Mouse (Mus musculus) CH12.LX (cell line): ENCODE measurements around the gene 4930519G04Rik. TPM values are rescaled to one million over a fixed set of nuclear protein-coding genes. Genes with fewer than 3 reads are reported as not detected.

Experiments
- DNase-seq: peaks from one replicate; pipeline ENCODE4 v3.0.0-alpha.2; 2013; ENCODE audit errors: extremely low read depth
- H3K27ac ChIP-seq: 2 replicates; pipeline ENCODE4 v1.5.1; 2012; ENCODE audit warnings: low read depth, mild to moderate bottlenecking, control low read depth, moderate library complexity; ENCODE audit not compliant: insufficient read depth
- H3K27me3 ChIP-seq: replicated peaks from 2 replicates; pipeline ENCODE3; 2012; ENCODE audit warnings: inconsistent platforms
- H3K36me3 ChIP-seq, 2 experiments: replicated peaks in 1 of 2; 2 replicates each; pipeline versions ENCODE3 to v1.6.1; 2012; ENCODE audit warnings: inconsistent platforms in 1 of 2, low read length in 1 of 2, mild to moderate bottlenecking in 1 of 2, mixed read lengths in 1 of 2, moderate library complexity in 1 of 2; ENCODE audit not compliant: control insufficient read depth in 1 of 2, insufficient read depth in 1 of 2
- H3K4me1 ChIP-seq, 2 experiments: 2 replicates each; pipeline ENCODE4 v1.6.1; 2012; ENCODE audit warnings: inconsistent platforms in 1 of 2, moderate library complexity in 1 of 2; ENCODE audit not compliant: insufficient read depth in 2 of 2, control insufficient read depth in 1 of 2
- H3K4me2 ChIP-seq: 2 replicates; pipeline ENCODE4 v1.6.1; 2012; ENCODE audit warnings: low read depth, mild to moderate bottlenecking, control low read depth; ENCODE audit not compliant: poor library complexity, insufficient read depth, severe bottlenecking
- H3K4me3 ChIP-seq, 3 experiments: fragments of 150-350 bp in 1 of 3; sonication (generic) in 1 of 3; replicated peaks in 1 of 3; 2 replicates each; pipeline versions ENCODE3 to v1.5.1; 2011 to 2012; ENCODE audit warnings: low read depth in 2 of 3, low read length in 2 of 3, mild to moderate bottlenecking in 2 of 3, moderate library complexity in 2 of 3, control low read depth in 1 of 3, improper control_type of control experiment in 1 of 3, inconsistent platforms in 1 of 3, mixed read lengths in 1 of 3; ENCODE audit not compliant: poor library complexity in 1 of 3
- H3K79me2 ChIP-seq: replicated peaks from 2 replicates; pipeline ENCODE4 v1.6.1; 2012; ENCODE audit warnings: mild to moderate bottlenecking, moderate library complexity; ENCODE audit not compliant: control insufficient read depth, poor library complexity, insufficient read depth, severe bottlenecking; ENCODE audit errors: extremely low read depth
- H3K9ac ChIP-seq: 2 replicates; pipeline ENCODE4 v1.6.1; 2012; ENCODE audit warnings: low read depth, mild to moderate bottlenecking, control low read depth, moderate library complexity; ENCODE audit not compliant: insufficient read depth
- H3K9me3 ChIP-seq: replicated peaks from 2 replicates; pipeline ENCODE3; 2012; ENCODE audit warnings: low read length, inconsistent platforms, mixed read lengths
- BHLHE40 ChIP-seq: IDR thresholded peaks from 2 replicates; pipeline ENCODE4 v1.6.1; 2011; ENCODE audit warnings: mild to moderate bottlenecking, low read depth, low read length, improper control_type of control experiment
- CHD1 ChIP-seq: IDR thresholded peaks from 2 replicates; pipeline ENCODE4 v1.6.1; 2012; ENCODE audit warnings: low read depth, low read length, improper control_type of control experiment, inconsistent platforms
- CHD2 ChIP-seq: IDR thresholded peaks from 2 replicates; pipeline ENCODE4 v1.6.1; 2011; ENCODE audit warnings: low read length, improper control_type of control experiment
- CTCF ChIP-seq, 2 experiments: IDR thresholded peaks in 1 of 2; conservative IDR thresholded peaks in 1 of 2; 2 replicates each; pipeline ENCODE4 v1.5.1; 2011 to 2012; ENCODE audit warnings: low read depth in 2 of 2, low read length in 2 of 2, improper control_type of control experiment in 1 of 2, inconsistent platforms in 1 of 2, mild to moderate bottlenecking in 1 of 2, moderate library complexity in 1 of 2
- ELF1 ChIP-seq: IDR thresholded peaks from 2 replicates; pipeline ENCODE4 v1.6.1; 2014; ENCODE audit warnings: low read depth, mild to moderate bottlenecking, inconsistent platforms, low read length, improper control_type of control experiment
- EP300 ChIP-seq: IDR thresholded peaks from 2 replicates; pipeline ENCODE4 v1.6.1; 2011; ENCODE audit warnings: low read length, improper control_type of control experiment
- ETS1 ChIP-seq: conservative IDR thresholded peaks from 2 replicates; pipeline ENCODE4 v1.6.1; 2012; ENCODE audit warnings: low read depth, mild to moderate bottlenecking, inconsistent platforms, low read length, improper control_type of control experiment, moderate library complexity
- GABPA ChIP-seq: IDR thresholded peaks from 2 replicates; pipeline ENCODE4 v1.6.1; 2012; ENCODE audit warnings: low read depth, low read length, improper control_type of control experiment, inconsistent platforms; ENCODE audit not compliant: insufficient replicate concordance
- MAX ChIP-seq: IDR thresholded peaks from 2 replicates; pipeline ENCODE4 v1.6.1; 2011; ENCODE audit warnings: low read length, improper control_type of control experiment
- MEF2A ChIP-seq: IDR thresholded peaks from 2 replicates; pipeline ENCODE4 v1.6.1; 2014; ENCODE audit warnings: low read depth, mild to moderate bottlenecking, inconsistent platforms, low read length, improper control_type of control experiment, borderline replicate concordance
- MXI1 ChIP-seq: IDR thresholded peaks from 2 replicates; pipeline ENCODE4 v1.6.1; 2011; ENCODE audit warnings: mild to moderate bottlenecking, low read depth, low read length, improper control_type of control experiment
- NELFE ChIP-seq: IDR thresholded peaks from 2 replicates; pipeline ENCODE4 v1.6.1; 2011; ENCODE audit warnings: low read depth, low read length, improper control_type of control experiment
- PAX5 ChIP-seq: IDR thresholded peaks from 2 replicates; pipeline ENCODE4 v1.6.1; 2012; ENCODE audit warnings: low read length, inconsistent platforms, mixed read lengths
- POLR2A ChIP-seq: IDR thresholded peaks from 2 replicates; pipeline ENCODE4 v1.6.1; 2011; ENCODE audit warnings: low read depth, mild to moderate bottlenecking, improper control_type of control experiment, low read length
- POLR2AphosphoS2 ChIP-seq: IDR thresholded peaks from 2 replicates; pipeline ENCODE4 v1.6.1; 2011; ENCODE audit warnings: low read depth, low read length, improper control_type of control experiment
- RAD21 ChIP-seq: IDR thresholded peaks from 2 replicates; pipeline ENCODE4 v1.6.1; 2011; ENCODE audit warnings: low read depth, mild to moderate bottlenecking, low read length, improper control_type of control experiment, moderate library complexity
- SMC3 ChIP-seq: IDR thresholded peaks from 2 replicates; pipeline ENCODE4 v1.6.1; 2011; ENCODE audit warnings: low read depth, low read length, improper control_type of control experiment
- TBP ChIP-seq: conservative IDR thresholded peaks from 2 replicates; pipeline ENCODE4 v1.6.1; 2011; ENCODE audit warnings: low read depth, low read length, improper control_type of control experiment
- UBTF ChIP-seq: IDR thresholded peaks from 2 replicates; pipeline ENCODE4 v1.6.1; 2012; ENCODE audit warnings: low read depth, mild to moderate bottlenecking, inconsistent platforms, low read length, improper control_type of control experiment, moderate library complexity
- USF2 ChIP-seq: conservative IDR thresholded peaks from 2 replicates; pipeline ENCODE4 v1.6.1; 2011; ENCODE audit warnings: low read depth, low read length, improper control_type of control experiment
- ZKSCAN1 ChIP-seq: IDR thresholded peaks from 2 replicates; pipeline ENCODE4 v1.6.1; 2012; ENCODE audit warnings: low read depth, inconsistent platforms, low read length, improper control_type of control experiment, borderline replicate concordance
- ZNF384 ChIP-seq: IDR thresholded peaks from 2 replicates; pipeline ENCODE4 v1.6.1; 2012; ENCODE audit warnings: low read depth, low read length, improper control_type of control experiment, inconsistent platforms
- dilution Hi-C: fragments of 300-500 bp; cut with MboI; formaldehyde crosslinking; loops from 2 replicates; pipeline ENCODE4 v1.14.3; 2020; ENCODE audit warnings: low sequenced_read_pairs; ENCODE audit not compliant: extremely low pct_unique_long_range_greater_than_20kb, extremely low pct_ligation_motif_present
- in situ Hi-C: fragments of 300-500 bp; cut with MboI; formaldehyde crosslinking; loops from 3 replicates; pipeline ENCODE4 v1.14.3; 2019; ENCODE audit warnings: low sequenced_read_pairs, low pct_ligation_motif_present, low pct_unique_long_range_greater_than_20kb, mixed read lengths
- polyA plus RNA-seq: library from polyadenylated mRNA; unstranded; fragments of >175 nt; gene quantifications from 2 replicates; pipeline ENCODE4 v1.2.1, GENCODE M21; 2012; ENCODE audit warnings: low read depth; ENCODE audit not compliant: insufficient read length
- total RNA-seq, 2 experiments: library from RNA; depleted of rRNA; stranded (reverse); fragments of 300-350 nt in 1 of 2; fragments of >200 nt in 1 of 2; gene quantifications; 2 replicates each; pipeline ENCODE4 v1.2.3; 2012 to 2014

4930519G04Rik gene
- total and polyA plus RNA-seq, 3 experiments, result not detected

DNA sequence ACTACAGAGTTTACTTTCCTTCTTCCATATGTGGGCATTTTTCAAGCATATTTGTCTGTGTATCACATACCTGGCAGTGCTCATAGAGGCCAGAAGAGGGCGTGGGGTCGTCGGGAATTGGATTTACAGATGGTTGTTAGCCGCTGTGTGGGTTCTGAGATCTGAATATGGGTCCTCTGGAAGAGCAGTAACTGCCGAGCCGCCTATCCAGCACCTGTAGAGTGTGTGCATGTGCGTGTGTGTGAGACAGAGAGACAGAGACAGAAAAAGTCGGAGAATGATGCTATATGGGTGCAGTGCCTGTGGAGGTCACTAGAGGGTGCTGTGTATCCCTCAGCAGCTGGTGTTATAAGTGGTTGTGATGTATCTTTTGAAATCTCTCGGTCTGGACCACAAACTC is 29.3 kb upstream of the 4930519G04Rik start:
- no peaks in the 10 kb centered on the region for H3K36me3 ChIP-seq
- peaks cover 8% of the 10 kb centered on the region for H3K9me3 ChIP-seq
- no peaks in the 10 kb centered on the region for H3K27me3 ChIP-seq
- DNase-seq, result peak; percentile 48
- in situ Hi-C loops, result no loop called here
- H3K9ac ChIP-seq, result no peak overlapping the region
- 0 out of 2 replicates have a peak overlapping the region, but pooled peaks have one; percentile 34 for H3K4me2 ChIP-seq
- peaks cover 0 to 7% of the 10 kb centered on the region in 2 experiments; a peak in 2 of 4 replicates for H3K4me1 ChIP-seq
- no peak overlapping the region for H3K27ac ChIP-seq
- no peaks in the 10 kb centered on the region for H3K79me2 ChIP-seq
- H3K4me3 ChIP-seq, result no peak overlapping the region
- peak; percentile 47 for TF ChIP-seq SMC3
- peak; percentile 73 to 89 for TF ChIP-seq CTCF (conservative IDR thresholded peaks at IDR 0.05 in 1 of 2, IDR thresholded peaks at IDR 0.05 in 1 of 2; ENCODE audit: low read depth in 2 of 2, low read length in 2 of 2)
- TF ChIP-seq ZKSCAN1, result no peak
- peak; percentile 42 for TF ChIP-seq RAD21
- no peak for TF ChIP-seq MEF2A
- dilution Hi-C loops, result no loop called here

DNA sequence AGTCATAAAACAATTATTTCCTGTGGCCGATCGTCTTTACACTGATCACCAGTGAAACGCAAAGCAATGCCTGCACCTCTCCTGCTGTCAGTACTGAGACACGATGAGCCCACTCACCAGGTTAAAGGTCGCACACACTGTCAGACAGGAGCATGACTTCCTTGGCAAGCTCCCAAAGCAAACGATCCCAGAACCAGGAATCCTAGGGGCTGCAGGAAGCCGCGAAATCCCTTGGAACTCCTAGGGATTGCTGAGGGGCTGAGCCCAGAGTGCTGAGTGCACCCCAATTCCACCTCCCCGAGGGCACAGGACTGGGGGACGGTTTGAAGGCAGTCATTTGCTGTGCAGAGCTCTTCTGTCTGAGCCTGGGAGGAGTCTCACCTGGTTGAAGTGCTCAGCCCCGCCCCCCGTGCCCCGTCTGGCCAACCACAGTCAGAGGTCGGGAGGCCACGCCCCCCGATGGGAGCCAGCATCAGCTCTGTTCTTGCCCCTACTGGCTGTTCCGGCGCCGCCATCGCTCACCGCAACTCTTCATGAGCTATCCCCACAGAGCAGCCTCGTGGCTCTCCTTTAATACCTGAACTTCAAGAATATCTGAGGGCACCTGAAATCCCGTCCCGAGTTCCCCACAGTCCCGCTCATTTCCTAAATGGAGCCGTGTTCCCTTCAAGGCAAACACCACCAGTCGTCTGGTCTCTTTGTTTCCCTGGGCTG is 27.3 kb upstream of the 4930519G04Rik start:
- TF ChIP-seq ZNF384 (no peak), BHLHE40 (no peak), ETS1 (no peak), RAD21 (no peak), UBTF (no peak), TBP (0 out of 2 replicates have a peak, but pooled peaks have one; percentile 41), GABPA (no peak), USF2 (no peak), POLR2A (peak; percentile 81), CHD2 (no peak), CHD1 (no peak), PAX5 (no peak), ELF1 (no peak), SMC3 (no peak), CTCF (conservative IDR thresholded peaks at IDR 0.05 in 1 of 2, IDR thresholded peaks at IDR 0.05 in 1 of 2; ENCODE audit: low read depth in 2 of 2, low read length in 2 of 2) (no peak), EP300 (no peak), MXI1 (no peak), NELFE (peak; percentile 26; the same call in 1 of the 2 replicates), MAX (no peak), POLR2AphosphoS2 (no peak)
- no peak overlapping the region for H3K27ac ChIP-seq

More for the DNA sequence above, 27.3 kb upstream of the 4930519G04Rik start:
- dilution Hi-C loops, result no loop called here
- H3K79me2 ChIP-seq, result no peaks in the 10 kb centered on the region
- H3K27me3 ChIP-seq, result no peaks in the 10 kb centered on the region
- in situ Hi-C loops, result no loop called here
- DNase-seq, result peak; percentile 85
- peaks cover 5% of the 10 kb centered on the region for H3K9me3 ChIP-seq
- peak overlapping the region; percentile 34 to 47 (median 36) for H3K4me3 ChIP-seq
- H3K36me3 ChIP-seq, result no peaks in the 10 kb centered on the region
- H3K4me2 ChIP-seq, result peak overlapping the region; percentile 81
- H3K9ac ChIP-seq, result 0 out of 2 replicates have a peak overlapping the region, but pooled peaks have one; percentile 35
- H3K4me1 ChIP-seq, result peaks cover 0 to 7% of the 10 kb centered on the region in 2 experiments; a peak in 2 of 4 replicates
